Mouse (Mus musculus) embryonic facial prominence, embryonic 13.5 days (tissue): ENCODE data around the gene 4933405L10Rik. TPM values are rescaled to one million over a fixed set of nuclear protein-coding genes. Genes with fewer than 3 reads are reported as not detected.

Experiments used
- ATAC-seq: fragments of 200-750 bp; cut with Nextera tagmentation; 2 replicates; pipeline ENCODE4 v1.8.0; 2017; ENCODE audit warnings: low read depth; ENCODE audit not compliant: insufficient number of reproducible peaks, insufficient read depth, low FRiP score, low TSS enrichment
- H3K27ac ChIP-seq: fragments of 300-500 bp; sonication (generic); 2 replicates; pipeline ENCODE4 v1.5.1; 2015; ENCODE audit warnings: moderate library complexity, mild to moderate bottlenecking, inconsistent platforms
- H3K27me3 ChIP-seq: fragments of 300-500 bp; sonication (generic); 2 replicates; pipeline ENCODE4 v1.6.1; 2015; ENCODE audit warnings: mild to moderate bottlenecking, inconsistent platforms
- H3K36me3 ChIP-seq: fragments of 300-500 bp; sonication (generic); 2 replicates; pipeline ENCODE4 v1.6.1; 2015; ENCODE audit warnings: mild to moderate bottlenecking, inconsistent platforms
- H3K4me1 ChIP-seq: fragments of 300-500 bp; sonication (generic); 2 replicates; pipeline ENCODE4 v1.6.1; 2015; ENCODE audit warnings: inconsistent platforms
- H3K4me2 ChIP-seq: fragments of 300-500 bp; sonication (generic); 2 replicates; pipeline ENCODE4 v1.6.1; 2015; ENCODE audit warnings: moderate library complexity, mild to moderate bottlenecking, inconsistent platforms
- H3K4me3 ChIP-seq: fragments of 300-500 bp; sonication (generic); 2 replicates; pipeline ENCODE4 v1.5.1; 2015; ENCODE audit warnings: mild to moderate bottlenecking, inconsistent platforms
- H3K9ac ChIP-seq: fragments of 300-500 bp; sonication (generic); 2 replicates; pipeline ENCODE4 v1.6.1; 2015; ENCODE audit warnings: mild to moderate bottlenecking, inconsistent platforms
- H3K9me3 ChIP-seq: fragments of 300-500 bp; sonication (generic); 2 replicates; pipeline ENCODE4 v1.6.1; 2016; ENCODE audit warnings: inconsistent platforms
- WGBS: fragments of 180-500 bp; shearing (Covaris S2); methylation state at CpG from one replicate; pipeline ENCODE4 v1.1.7; 2015; ENCODE audit warnings: mixed read lengths; 5-methylcytosine and 5-hydroxymethylcytosine counted together
- polyA plus RNA-seq: library from polyadenylated mRNA; unstranded; fragments of >200 nt; fragmentation: Nextera tagmentation; extraction: Ambion mirVana; gene quantifications from 2 replicates; pipeline ENCODE4 v1.2.1, GENCODE M21; 2015

The 4933405L10Rik gene
- polyA plus RNA-seq, 1 experiment from 2014 or later: 0.25 TPM

DNA sequence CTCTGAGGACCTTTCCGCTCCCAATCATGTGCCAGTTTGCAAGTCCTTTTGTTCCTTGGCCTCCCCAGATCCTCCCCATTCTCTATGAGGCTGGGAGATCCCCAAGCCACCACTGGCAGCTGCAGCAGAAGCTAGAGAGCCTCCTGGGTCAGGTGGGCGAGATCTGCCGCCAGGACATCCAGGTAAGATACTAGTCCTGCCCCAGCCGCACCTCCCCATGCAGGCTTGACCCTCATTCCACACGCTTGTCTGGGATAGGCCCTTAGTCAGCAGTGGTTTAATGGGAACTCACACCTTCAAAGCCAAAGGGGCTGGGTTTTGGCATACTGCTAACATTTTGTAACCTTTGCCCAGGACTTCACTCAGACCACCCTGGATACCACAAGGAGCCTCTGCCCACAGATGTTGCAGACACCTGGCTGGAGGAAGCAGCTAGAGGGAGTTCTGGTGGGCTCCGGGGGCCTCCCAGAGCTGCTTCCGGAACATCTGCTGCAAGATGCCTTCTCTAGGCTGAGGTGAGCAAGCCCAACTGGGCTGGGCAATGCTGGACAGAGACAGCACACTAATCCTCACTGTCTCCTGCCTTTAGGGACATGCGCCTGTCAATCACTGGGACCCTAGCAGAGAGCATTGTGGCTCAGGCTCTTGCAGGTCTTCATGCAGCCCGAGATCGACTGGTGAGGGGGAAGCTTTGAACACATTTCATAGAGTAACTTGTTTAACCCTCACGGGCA lies 14.8 kb upstream of the 4933405L10Rik start:
- peaks cover 11% of the 10 kb centered on the region for H3K4me1 ChIP-seq
- H3K9me3 ChIP-seq: no peaks in the 10 kb centered on the region; the same call in 1 of the 2 replicates
- ATAC-seq: no peak
- H3K4me2 ChIP-seq: no peak overlapping the region
- H3K9ac ChIP-seq: no peak overlapping the region
- 96% methylated on average over 11 of the region's 11 CpGs for WGBS
- peaks cover 17% of the 10 kb centered on the region for H3K36me3 ChIP-seq
- H3K4me3 ChIP-seq: no peak overlapping the region
- H3K27me3 ChIP-seq: peaks cover 17% of the 10 kb centered on the region
- H3K27ac ChIP-seq: no peak overlapping the region

DNA sequence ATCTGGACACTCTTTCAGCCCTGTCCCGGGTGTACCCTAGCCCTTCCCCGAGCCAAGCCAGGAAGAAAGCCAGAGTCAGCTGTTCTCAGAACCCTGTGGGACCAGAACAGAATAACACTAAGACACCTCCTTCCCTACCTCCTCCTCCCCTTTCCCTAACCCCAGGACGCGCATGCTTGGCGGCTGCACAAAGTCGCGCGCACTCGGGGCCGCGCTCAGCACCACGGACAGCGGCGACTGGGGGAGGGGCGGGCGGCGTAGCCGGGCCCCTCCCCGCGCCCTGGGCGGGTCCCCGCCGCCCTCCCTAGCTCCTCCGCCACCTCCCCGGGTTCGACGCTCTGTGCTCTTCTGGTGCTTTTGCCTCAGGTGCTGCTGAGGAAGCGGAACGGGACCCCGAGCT lies 13.8 kb upstream of the 4933405L10Rik start:
- Histone ChIP-seq H3K27me3 (peaks cover 17% of the 10 kb centered on the region), H3K9ac (peak overlapping the region; percentile 67), H3K27ac (no peak overlapping the region), H3K36me3 (peaks cover 27% of the 10 kb centered on the region), H3K4me3 (peak overlapping the region; percentile 50), H3K4me2 (peak overlapping the region; percentile 96), H3K4me1 (peaks cover 11% of the 10 kb centered on the region), H3K9me3 (no peaks in the 10 kb centered on the region; the same call in 1 of the 2 replicates)
- 2% methylated on average over 30 of the region's 30 CpGs for WGBS
- ATAC-seq: no peak

DNA sequence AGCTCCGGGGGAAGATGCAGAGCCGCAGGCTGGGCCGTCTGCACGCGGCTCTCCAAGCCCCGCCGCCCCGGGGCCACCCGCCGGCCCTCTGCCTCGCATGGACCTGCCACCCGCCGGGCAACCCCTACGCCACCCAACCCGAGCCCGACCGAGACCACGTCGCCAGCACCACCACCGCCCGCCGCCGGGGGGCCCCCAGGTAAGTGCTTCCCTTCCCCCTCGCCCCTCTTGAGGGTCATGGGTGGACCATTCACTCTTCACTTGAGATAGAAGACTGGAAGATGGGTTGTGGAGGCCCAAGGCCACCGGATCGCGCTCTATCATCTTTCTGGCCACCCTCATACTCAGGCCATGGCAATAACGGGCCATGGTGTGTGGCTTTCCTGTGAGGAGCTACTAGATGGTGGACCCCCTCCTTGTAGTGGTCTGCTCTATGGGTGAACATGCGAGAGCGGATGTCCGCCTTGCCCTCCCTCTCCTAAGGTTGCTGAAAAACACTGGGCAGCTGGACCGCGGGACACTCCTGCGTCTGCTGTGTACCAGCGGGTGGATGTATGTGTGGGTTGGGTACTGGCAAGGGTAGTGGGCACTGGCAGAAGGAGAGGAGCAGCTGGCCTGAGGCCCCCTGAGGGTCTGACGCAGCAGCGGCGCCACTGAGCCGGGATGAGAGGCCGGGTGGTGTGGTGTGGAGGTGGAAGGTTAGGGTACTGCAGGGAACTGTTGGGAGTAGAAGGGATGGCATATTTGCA lies 13.2 kb upstream of the 4933405L10Rik start:
- peak overlapping the region; percentile 50 for H3K4me3 ChIP-seq
- H3K27ac ChIP-seq: no peak overlapping the region
- peaks cover 17% of the 10 kb centered on the region for H3K27me3 ChIP-seq
- peak overlapping the region; percentile 67 for H3K9ac ChIP-seq
- H3K36me3 ChIP-seq: peaks cover 29% of the 10 kb centered on the region
- H3K4me2 ChIP-seq: peak overlapping the region; percentile 96
- 8% methylated on average over 40 of the region's 40 CpGs for WGBS
- no peaks in the 10 kb centered on the region; the same call in 1 of the 2 replicates for H3K9me3 ChIP-seq
- H3K4me1 ChIP-seq: peaks cover 11% of the 10 kb centered on the region
- ATAC-seq: no peak

DNA sequence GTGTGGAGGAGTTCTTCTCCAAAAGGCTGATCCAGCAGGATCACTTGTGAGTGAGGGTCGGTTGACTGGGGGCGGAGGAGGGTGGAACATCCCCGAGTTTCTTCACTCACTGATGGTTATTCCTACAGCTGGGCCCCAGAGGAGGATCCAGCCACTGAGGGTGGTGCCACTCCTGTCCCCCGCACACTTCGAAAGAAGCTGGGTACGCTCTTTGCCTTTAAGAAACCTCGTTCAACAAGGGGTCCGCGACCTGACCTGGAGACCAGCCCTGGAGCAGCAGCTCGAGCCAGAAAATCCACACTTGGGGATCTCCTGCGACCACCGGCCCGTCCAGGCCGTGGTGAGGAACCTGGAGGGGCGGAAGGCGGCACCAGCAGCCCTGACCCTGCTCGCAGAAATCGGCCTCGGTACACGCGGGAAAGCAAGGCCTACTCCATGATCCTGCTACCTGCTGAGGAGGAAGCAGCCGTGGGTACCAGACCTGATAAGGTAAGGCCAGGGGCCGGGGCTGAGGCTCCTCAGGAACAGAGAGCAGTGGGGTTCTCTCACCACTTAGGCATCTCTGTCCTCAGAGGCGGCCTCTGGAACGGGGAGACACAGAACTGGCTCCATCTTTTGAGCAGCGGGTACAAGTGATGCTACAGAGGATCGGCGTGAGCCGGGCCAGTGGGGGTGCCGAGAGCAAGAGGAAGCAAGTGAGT lies 12.2 kb upstream of the 4933405L10Rik start:
- H3K9ac ChIP-seq: 0 out of 2 replicates have a peak overlapping the region, but pooled peaks have one; percentile 2
- peaks cover 29% of the 10 kb centered on the region for H3K36me3 ChIP-seq
- no peak for ATAC-seq
- H3K27ac ChIP-seq: no peak overlapping the region
- peaks cover 17% of the 10 kb centered on the region for H3K27me3 ChIP-seq
- 79% methylated on average over 30 of the region's 30 CpGs for WGBS
- no peak overlapping the region for H3K4me2 ChIP-seq
- no peak overlapping the region for H3K4me3 ChIP-seq
- peaks cover 18% of the 10 kb centered on the region for H3K4me1 ChIP-seq
- H3K9me3 ChIP-seq: no peaks in the 10 kb centered on the region; the same call in 1 of the 2 replicates

DNA sequence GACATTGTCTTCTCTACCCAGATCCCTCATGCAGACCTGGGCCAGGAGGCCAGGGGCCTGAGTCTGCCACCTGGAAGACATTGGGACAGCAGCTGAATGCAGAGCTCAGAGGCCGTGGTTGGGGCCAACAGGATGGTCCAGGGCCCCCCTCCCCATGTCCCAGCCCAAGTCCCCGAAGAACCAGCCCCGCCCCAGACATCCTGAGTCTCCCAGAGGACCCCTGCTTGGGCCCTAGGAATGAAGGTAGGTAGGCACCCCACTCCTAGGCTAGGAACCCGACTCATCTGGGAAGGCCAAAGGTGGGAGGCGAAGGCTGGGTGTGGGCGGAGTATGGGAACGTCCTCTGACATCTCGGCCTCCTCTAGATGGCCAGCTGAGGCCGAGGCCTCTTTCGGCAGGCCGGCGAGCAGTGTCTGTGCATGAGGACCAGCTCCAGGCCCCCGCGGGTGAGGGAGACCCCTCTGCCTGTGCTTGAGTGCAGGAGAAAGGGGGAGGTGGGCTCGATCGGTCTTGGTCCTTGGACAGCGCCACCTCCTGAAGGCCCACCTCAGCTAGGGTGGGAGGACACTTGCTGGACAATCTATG lies 10.2 kb upstream of the 4933405L10Rik start:
- H3K9me3 ChIP-seq: no peaks in the 10 kb centered on the region; the same call in 1 of the 2 replicates
- H3K27ac ChIP-seq: no peak overlapping the region
- H3K9ac ChIP-seq: no peak overlapping the region
- ATAC-seq: no peak
- H3K4me3 ChIP-seq: no peak overlapping the region
- H3K4me1 ChIP-seq: peaks cover 27% of the 10 kb centered on the region
- whole genome bisulfite sequencing: 93% methylated on average over 17 of the region's 17 CpGs
- peaks cover 29% of the 10 kb centered on the region for H3K36me3 ChIP-seq
- H3K4me2 ChIP-seq: no peak overlapping the region
- peaks cover 17% of the 10 kb centered on the region for H3K27me3 ChIP-seq

DNA sequence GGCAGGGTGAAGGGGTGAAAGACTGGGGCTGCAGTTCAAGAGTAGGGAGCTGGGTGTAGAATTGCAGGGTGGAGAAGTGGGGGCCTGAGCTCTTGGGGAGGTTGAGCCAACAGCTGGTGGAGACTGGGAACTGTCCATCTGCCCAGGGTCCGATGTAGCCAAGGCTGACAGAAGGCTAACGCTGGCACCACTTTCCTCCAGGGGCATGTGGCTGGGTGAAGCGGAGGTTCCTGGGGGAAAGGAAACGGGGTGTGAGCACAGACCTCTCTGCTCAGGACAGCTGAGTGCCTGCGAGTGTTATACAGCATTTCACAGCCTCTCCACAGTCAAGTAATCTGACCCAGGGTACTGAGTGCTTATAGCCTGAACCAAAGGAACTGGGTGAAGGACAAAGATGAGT lies 8.7 kb upstream of the 4933405L10Rik start:
- 85% methylated on average over 5 of the region's 5 CpGs for WGBS
- no peak for ATAC-seq
- H3K36me3 ChIP-seq: peaks cover 39% of the 10 kb centered on the region

DNA sequence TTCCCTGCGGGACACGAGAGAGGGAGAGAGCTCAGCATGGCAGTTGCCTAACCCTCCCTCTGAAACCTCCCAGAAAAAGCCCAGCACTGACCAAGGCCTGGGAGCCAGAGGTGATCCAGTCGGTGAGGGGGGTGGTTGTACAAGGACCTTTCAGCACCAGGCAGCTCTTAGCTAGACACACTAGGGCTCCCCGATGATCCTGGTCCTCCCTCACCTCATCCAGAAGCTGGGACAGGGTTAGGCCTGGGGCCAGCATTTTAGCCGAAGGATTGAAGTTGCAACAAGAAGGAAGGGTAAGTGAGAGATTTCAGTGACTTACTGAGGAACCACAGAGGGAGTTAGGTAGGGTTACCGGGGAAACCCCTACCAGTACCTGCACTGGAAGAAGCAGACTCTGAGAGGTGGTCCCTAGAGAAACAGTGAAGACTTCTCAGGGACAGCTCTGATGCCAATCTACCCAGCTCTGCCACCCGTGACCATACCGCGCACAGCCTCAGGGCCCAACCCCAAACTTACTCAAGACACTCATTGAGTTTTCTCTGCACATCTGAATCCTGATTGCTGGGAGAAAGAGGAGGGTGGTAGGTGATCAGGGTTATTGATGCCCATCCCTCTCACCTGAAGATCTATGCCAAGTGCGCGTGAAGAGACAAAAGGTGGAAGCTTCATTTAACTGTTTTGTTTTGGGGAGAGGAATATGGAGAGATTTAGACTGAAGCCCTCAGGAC lies 7.8 kb upstream of the 4933405L10Rik start:
- no peak overlapping the region for H3K27ac ChIP-seq
- WGBS: 84% methylated on average over 11 of the region's 11 CpGs
- H3K36me3 ChIP-seq: peaks cover 48% of the 10 kb centered on the region
- peaks cover 18% of the 10 kb centered on the region for H3K4me1 ChIP-seq
- H3K4me2 ChIP-seq: peak overlapping the region; percentile 91
- ATAC-seq: no peak
- peaks cover 10% of the 10 kb centered on the region for H3K27me3 ChIP-seq
- H3K9ac ChIP-seq: peak overlapping the region; percentile 82
- no peaks in the 10 kb centered on the region for H3K9me3 ChIP-seq
- peak overlapping the region; percentile 72 for H3K4me3 ChIP-seq

More for the DNA sequence above, 8.7 kb upstream of the 4933405L10Rik start:
- Histone ChIP-seq H3K27me3 (peaks cover 17% of the 10 kb centered on the region), H3K9ac (no peak overlapping the region), H3K4me2 (no peak overlapping the region), H3K9me3 (no peaks in the 10 kb centered on the region), H3K4me3 (no peak overlapping the region), H3K27ac (no peak overlapping the region), H3K4me1 (peaks cover 26% of the 10 kb centered on the region)

DNA sequence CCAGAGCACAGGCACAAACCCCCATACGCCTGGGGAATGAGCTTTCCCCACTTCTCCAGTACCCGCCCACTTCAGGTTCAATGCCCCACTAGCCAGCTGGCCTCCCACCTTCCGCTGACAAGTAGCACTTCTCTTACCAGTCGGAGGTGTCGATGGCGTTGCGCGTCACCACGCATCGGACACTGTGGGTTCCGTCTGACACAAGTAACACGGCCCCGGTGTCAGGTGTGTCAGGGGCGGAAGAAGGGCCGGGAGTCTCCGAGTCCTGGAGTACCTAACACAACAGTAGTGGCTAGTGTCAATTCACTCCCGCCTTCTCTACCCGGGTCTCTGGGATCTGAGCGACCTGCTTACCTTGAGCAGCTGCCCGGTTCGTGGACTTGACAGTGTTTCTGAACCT lies 6.9 kb upstream of the 4933405L10Rik start:
- Histone ChIP-seq H3K4me1 (peaks cover 18% of the 10 kb centered on the region), H3K36me3 (peaks cover 48% of the 10 kb centered on the region), H3K9me3 (no peaks in the 10 kb centered on the region), H3K4me2 (peak overlapping the region; percentile 91), H3K27me3 (0 out of 2 replicates have a peak, but pooled peaks cover under 1% of the 10 kb centered on the region), H3K27ac (peak overlapping the region; percentile 94), H3K4me3 (peak overlapping the region; percentile 72), H3K9ac (peak overlapping the region; percentile 82)
- 0 out of 2 replicates have a peak, but pooled peaks have one; percentile 2 for ATAC-seq
- under 1% methylated on average over 21 of the region's 21 CpGs for WGBS

DNA sequence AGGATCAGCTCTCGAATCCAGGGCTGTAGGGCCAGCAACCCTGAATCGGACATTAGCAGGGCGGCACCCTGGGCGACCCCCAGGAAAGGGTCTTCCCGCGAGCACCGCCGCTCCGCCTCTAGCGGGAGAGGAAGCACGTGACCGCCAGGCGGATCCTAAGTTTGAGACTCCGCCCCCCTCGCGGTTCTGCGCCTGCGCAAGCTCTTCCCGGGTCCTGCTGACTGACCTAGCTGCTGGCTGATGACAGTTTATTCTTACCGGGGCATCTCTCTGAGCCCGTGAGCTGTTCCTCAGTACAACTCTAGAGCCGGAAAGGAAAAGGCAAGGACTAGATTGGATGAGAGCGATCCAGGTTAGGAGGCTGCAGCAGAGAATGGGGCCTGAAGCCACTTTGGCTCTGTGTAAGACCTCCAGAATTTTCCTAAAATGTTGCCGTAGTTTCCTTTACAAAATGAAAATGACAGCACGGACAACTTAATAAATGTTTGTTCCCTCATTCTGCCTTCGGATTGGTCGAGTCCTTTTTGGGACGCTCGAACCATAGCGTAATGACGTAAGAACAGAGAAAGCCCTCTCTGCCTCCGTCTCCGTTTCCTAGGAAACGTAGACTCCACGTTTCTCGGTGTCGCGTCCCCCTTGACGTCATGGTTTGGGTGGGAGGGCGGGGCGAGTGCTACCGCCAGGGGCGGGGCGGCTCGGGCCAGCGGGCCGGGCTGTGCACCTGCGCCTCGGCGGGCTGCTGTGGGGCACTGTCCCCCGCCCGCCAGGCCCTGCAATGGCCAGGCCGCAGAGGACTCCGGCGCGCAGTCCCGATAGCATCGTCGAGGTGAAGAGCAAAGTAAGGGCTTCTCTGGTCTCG lies 6.3 kb upstream of the 4933405L10Rik start, which contains the start of the genes Acd and Pard6a:
Gene Acd, minus strand, starts transcription at position 137 of the 859 bp plus-strand sequence.
Gene Pard6a, plus strand, starts transcription at position 183 of the 859 bp plus-strand sequence.
- WGBS: under 1% methylated on average over 60 of the region's 60 CpGs
- no peaks in the 10 kb centered on the region for H3K9me3 ChIP-seq

DNA sequence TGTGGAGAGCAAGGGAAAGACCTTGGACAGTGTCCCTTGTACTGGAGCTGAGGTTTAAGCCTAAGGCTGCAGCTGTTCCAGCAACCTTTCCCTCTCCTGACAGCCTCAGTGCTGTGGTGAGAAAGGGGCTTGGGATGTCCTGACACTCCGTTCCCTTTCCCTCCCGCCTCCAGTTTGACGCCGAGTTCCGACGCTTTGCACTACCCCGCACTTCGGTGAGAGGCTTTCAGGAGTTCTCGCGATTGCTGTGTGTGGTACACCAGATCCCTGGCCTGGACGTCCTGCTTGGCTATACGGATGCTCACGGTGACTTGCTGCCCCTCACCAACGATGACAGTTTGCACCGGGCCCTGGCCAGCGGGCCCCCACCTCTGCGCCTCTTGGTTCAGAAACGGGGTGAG lies 5.5 kb upstream of the 4933405L10Rik start:
- peak overlapping the region; percentile 72 for H3K4me3 ChIP-seq
- H3K27me3 ChIP-seq: no peaks in the 10 kb centered on the region
- H3K36me3 ChIP-seq: peaks cover 41% of the 10 kb centered on the region
- peaks cover 26% of the 10 kb centered on the region for H3K4me1 ChIP-seq
- H3K9ac ChIP-seq: peak overlapping the region; percentile 68
- no peaks in the 10 kb centered on the region for H3K9me3 ChIP-seq
- H3K27ac ChIP-seq: peak overlapping the region; percentile 94; the same call in 1 of the 2 replicates
- H3K4me2 ChIP-seq: peak overlapping the region; percentile 91
- 40% methylated on average over 18 of the region's 18 CpGs for WGBS
- ATAC-seq: no peak

More for the DNA sequence above, 6.3 kb upstream of the 4933405L10Rik start, which contains the start of the genes Acd and Pard6a:
- Histone ChIP-seq H3K36me3 (peaks cover 48% of the 10 kb centered on the region), H3K27ac (peak within 1 kb of the TSS; percentile 94), H3K4me1 (peaks cover 18% of the 10 kb centered on the region), H3K27me3 (no peaks in the 10 kb centered on the region), H3K9ac (peak within 1 kb of the TSS; percentile 82), H3K4me3 (peak within 1 kb of the TSS; percentile 72), H3K4me2 (peak within 1 kb of the TSS; percentile 91)
- ATAC-seq: peak; percentile 64
